Mouse (Mus musculus) Patski (cell line): ENCODE data around the gene Myo3b. TPM values are rescaled to one million over a fixed set of nuclear protein-coding genes. Genes with fewer than 3 reads are reported as not detected.

Source experiments
- ATAC-seq: fragments of 100-300 bp; one replicate; pipeline ENCODE4 v1.8.0; 2021
- CTCF ChIA-PET: fragments of 350-600 bp; sonication (Branson Sonifier 250); formaldehyde crosslinking; loops from one replicate; lab custom pipeline; 2022; ENCODE audit warnings: inconsistent platforms; lab: Charles Lee
- POLR2A ChIA-PET: fragments of 350-600 bp; sonication (Branson Sonifier 250); formaldehyde crosslinking; loops from one replicate; lab custom pipeline; 2022; ENCODE audit warnings: antibody characterized with exemption, inconsistent platforms; lab: Charles Lee
- DNase-seq: peaks from one replicate; pipeline ENCODE4 v3.0.0-alpha.2; 2011; ENCODE audit warnings: low read depth, low spot score
- H3K27me3 ChIP-seq: fragments of 371-371 bp; one replicate; pipeline ENCODE4 v1.5.1; 2021
- CTCF ChIP-seq: fragments of 100-300 bp; IDR thresholded peaks from one replicate; pipeline ENCODE4 v1.5.1; 2021
- in situ Hi-C: fragments of 300-500 bp; cut with MboI; formaldehyde crosslinking; loops from 3 replicates; pipeline ENCODE4 v1.11.1; 2018; ENCODE audit warnings: low pct_unique_long_range_greater_than_20kb, mixed read lengths
- polyA plus RNA-seq: library from polyadenylated mRNA; unstranded; gene quantifications from one replicate; pipeline ENCODE4 v1.2.3, GENCODE M21; 2021

Myo3b gene
- polyA plus RNA-seq, 1 experiment from 2014 or later, result 0.18 TPM

DNA sequence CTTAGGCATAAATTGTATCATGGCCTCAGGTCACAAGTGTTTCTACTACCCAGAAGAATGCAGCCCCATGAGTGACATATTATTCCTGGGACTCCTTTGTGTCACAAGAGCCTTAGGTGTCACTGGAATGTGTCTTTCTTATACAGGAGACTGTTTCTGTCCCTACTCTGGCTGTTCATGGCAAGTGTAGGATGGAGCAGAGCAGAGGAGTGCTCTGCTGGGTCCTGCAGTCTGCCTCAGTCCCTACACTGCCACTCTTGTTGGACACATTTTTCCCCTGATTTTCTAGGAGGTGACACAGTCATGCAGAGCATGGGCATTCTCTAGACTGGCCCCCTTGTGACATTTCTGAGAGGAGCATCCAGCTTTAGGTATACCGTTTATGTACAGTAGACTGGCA is 350.2 kb downstream of the Myo3b start:
- ATAC-seq, result no peak
- no peak for DNase-seq
- TF ChIP-seq CTCF, result no peak
- no peaks in the 10 kb centered on the region for H3K27me3 ChIP-seq
- ChIA-PET CTCF (no interaction called here), POLR2A (no interaction called here)
- in situ Hi-C loops, result no loop called here

DNA sequence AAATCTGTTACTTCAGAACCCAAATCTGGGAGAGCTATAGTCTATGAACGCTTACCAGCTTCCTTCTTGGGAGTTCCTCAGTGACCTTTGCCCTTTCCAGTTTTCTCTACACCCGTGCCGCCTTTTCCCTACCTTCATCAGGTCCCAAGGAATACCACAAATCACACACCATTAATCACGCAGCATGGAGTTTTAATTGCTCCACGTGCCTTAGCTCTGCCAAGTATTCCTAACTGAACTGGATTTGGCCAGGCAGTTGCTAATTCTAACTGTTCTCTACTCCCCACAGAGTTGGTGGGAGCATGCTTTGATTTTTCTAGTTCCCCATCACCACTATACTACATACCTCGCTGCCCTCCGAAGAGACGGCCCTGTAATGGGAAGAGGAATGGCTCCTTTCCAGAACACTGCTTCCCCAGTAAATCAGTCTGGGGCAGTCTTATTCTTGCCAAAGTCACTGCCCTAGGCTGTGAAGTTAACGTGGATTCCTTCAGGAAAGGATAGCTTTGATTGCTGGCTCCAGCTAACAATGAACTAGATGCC is 358.9 kb downstream of the Myo3b start:
- H3K27me3 ChIP-seq, result no peaks in the 10 kb centered on the region
- no peak for TF ChIP-seq CTCF
- ChIA-PET CTCF (no interaction called here), POLR2A (no interaction called here)
- peak; percentile 70 for DNase-seq
- in situ Hi-C loops, result no loop called here
- ATAC-seq, result peak; percentile 31

DNA sequence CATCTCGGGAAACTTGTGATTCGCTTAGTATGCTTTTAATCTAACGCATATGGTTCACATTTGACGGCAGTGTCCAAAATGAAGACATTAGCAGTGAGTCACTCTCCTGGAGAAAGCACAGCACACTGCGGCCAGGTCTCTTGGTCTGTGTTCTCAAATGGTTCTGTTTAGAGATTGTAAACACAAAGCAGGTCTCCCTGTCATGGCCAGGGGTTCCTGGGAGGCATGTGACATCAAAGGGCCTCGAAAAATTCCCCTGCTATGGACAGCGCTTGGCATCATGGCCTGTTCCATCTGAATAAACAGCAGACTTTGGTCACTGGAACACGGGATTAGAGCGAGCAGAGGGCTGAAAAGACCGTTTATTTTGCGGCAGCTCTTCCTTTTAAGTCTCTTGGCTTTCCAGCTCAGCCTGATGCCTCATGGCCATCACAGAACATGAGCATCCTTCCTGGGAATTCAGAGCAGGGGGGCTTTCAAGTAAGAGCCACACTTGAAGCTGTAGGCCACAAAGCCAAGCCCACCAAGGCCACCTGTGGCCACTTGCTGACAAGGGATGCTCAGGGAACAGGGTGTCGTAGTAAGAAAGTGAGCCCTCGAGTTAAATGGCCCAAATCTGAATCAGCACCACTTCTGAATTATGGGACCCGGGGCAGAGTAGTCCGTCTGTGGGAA is 360.7 kb downstream of the Myo3b start:
- TF ChIP-seq CTCF, result no peak
- H3K27me3 ChIP-seq, result no peaks in the 10 kb centered on the region
- in situ Hi-C loops, result no loop called here
- no peak for ATAC-seq
- DNase-seq, result no peak
- ChIA-PET CTCF (no interaction called here), POLR2A (no interaction called here)

DNA sequence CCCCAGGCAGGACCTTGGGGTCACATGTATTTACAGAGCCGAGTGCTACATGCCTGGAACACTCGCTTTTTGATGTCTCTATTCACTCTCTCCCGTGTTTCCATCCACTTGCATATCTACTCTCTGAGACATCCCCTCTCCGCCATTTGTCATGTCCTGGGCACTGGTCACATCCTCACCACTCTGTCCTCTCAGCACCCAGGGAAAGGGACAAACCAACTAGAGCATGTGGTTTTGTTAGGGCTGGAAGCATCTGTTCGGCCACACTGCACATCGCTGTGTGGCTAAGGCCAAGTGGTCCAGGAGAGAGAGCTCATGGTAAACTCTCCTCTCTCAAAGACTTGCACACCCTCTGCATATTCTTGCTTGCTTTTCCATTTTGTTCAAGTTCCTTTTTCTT is 361.4 kb downstream of the Myo3b start:
- H3K27me3 ChIP-seq, result no peaks in the 10 kb centered on the region
- in situ Hi-C loops, result no loop called here
- TF ChIP-seq CTCF, result no peak
- ChIA-PET CTCF (no interaction called here), POLR2A (no interaction called here)
- ATAC-seq (no peak), DNase-seq (no peak)

DNA sequence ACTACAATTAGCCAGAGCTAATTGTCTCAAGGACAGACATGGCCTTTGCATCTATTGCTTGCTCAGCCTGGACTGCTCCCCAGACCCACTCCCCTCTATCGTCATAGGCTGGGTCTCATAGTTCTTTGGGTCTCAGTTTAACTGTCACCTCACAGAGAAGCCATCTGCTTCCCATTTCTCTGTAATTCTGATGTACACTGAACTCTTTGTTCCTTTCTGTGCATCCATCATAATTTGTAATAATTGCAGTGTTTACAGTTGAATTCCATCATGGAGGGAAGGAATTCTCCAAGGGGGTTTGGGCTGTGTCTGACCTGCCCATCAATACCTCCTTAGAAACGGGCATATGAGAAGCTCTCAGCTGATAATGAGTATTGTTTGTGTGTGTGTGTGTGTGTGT is 365.4 kb downstream of the Myo3b start:
- no peak for DNase-seq
- no peaks in the 10 kb centered on the region for H3K27me3 ChIP-seq
- ChIA-PET POLR2A (interaction anchor here (0.6 kb wide), 1 partner anchor 216 kb away, joined by 3 read pairs; no protein-coding TSS in a partner anchor), CTCF (interaction anchor here (0.9 kb wide), 1 partner anchor 17 kb away, joined by 4 read pairs; no protein-coding TSS in a partner anchor)
- in situ Hi-C loops, result no loop called here
- no peak for ATAC-seq
- TF ChIP-seq CTCF, result no peak

DNA sequence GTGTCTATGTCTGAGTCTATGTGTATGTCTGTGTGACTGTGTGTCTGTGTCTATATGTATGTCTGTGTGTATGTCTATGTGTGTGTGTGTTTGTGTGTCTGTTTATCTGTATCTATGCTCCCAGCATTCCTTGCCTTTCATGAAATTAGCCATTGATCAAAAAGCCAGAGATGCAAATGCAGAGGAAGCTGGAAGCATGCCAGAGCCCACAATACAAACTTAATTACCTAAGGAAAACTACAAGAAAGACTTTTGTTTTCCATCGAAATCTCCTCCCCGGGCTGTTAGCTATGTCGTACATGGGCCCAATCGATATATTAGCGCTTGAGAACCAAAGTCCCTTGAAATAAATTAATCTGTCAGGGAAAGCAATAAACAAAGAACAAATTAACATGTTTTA is 367.9 kb downstream of the Myo3b start:
- CTCF ChIA-PET, result interaction anchor here (2.9 kb wide), 1 partner anchor 11 kb away, joined by 10 read pairs; no protein-coding TSS in a partner anchor
- in situ Hi-C loops, result no loop called here
- POLR2A ChIA-PET, result interaction anchor here (0.8 kb wide), 1 partner anchor 145 kb away, joined by 3 read pairs; no protein-coding TSS in a partner anchor
- ATAC-seq (no peak), DNase-seq (no peak)
- no peak for TF ChIP-seq CTCF
- H3K27me3 ChIP-seq, result no peaks in the 10 kb centered on the region

DNA sequence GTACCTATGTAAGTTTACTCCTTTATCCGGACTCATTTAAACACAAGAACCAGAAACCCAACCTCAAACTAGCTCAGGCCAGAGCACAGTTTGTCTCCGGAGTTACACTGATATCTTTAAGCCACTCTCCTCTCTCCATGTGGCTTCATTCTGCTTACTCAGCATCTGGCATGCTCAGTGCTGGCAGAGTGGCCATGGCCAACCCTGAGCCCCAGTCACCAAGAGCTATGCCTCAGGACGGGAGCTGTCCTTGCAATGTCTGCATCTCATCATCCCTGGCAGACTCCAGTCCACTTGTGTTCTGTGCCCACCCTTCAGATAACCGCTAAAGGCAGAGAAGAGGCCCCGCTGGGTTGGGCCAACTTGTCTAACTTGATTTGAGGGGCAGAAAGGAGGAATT is 368.8 kb downstream of the Myo3b start:
- in situ Hi-C loops, result no loop called here
- CTCF ChIA-PET, result interaction anchor here (2.9 kb wide), 1 partner anchor 10 kb away, joined by 10 read pairs; no protein-coding TSS in a partner anchor

DNA sequence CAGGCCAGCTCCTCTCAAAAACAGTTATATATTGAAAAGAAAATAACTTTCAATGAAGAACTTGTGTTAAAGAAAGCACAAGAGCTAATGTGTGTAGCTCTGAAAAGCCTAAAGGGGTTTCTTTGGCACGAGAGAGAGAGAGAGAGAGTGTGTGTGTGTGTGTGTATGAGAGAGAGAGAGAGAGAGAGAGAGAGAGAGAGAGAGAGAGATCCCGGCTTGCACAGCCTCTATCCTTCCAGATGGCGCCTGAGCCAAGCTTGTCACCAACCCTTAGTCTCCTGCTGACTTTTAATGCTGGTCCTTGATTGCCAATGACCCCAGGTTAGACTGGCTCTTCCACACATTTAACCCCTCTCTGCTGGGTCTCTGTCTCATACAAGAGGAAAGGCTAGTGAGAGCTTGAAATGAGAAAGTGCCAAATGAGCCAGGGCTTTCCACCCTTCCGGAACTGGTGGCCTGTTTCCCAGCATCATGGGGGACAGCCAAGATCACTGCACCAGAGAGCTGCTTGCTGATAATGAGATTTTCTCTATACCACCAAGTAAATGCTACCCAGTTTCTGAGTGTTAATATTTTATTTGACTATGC is 371.5 kb downstream of the Myo3b start:
- ATAC-seq (no peak), DNase-seq (no peak)
- CTCF ChIA-PET, result no interaction called here
- POLR2A ChIA-PET, result interaction anchor here (0.6 to 0.7 kb wide), 3 partner anchors 73 to 329 kb away, joined by 3 read pairs; no protein-coding TSS in a partner anchor
- no peaks in the 10 kb centered on the region for H3K27me3 ChIP-seq
- in situ Hi-C loops, result no loop called here
- no peak for TF ChIP-seq CTCF

More for the DNA sequence above, 368.8 kb downstream of the Myo3b start:
- ATAC-seq (no peak), DNase-seq (no peak)
- POLR2A ChIA-PET, result no interaction called here
- TF ChIP-seq CTCF, result no peak
- H3K27me3 ChIP-seq, result no peaks in the 10 kb centered on the region

DNA sequence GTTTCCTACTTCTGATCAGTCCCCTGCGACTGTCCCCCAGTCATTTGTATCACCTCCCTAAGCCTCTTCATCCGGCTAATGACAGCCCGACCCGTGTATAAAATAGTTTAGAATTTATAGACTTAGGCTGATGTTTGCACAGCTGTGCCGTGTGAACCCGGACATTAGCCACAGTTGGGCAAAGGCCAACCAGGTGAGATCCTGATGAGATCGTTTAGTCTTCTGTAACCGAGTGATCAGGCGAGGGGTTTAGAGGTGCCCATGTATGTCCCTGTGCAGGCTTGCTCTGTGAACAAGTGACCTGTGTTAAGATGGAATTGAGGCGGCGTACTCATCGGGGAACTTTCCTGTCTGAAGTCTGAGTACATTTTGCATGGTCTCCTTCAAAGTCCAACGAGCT is 373.4 kb downstream of the Myo3b start:
- no peak for TF ChIP-seq CTCF

DNA sequence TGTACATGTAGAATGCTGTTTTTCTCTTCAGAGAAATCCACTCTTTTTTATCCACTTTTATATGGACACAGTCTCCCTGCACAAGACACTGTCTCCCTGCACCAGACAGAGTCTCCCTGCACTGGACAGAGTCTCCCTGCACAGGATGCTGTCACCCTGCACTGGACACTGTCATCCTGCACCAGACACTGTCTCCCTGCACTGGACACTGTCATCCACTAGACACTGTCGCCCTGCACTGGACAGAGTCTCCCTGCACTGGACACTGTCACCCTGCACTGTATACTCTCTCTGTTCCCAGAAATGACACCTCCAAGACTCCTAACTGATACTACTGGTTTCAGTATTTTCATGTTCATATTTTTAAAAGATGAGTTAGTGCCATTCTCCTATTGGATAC is 375.5 kb downstream of the Myo3b start:
- DNase-seq, result no peak

More for the DNA sequence above, 373.4 kb downstream of the Myo3b start:
- CTCF ChIA-PET, result interaction anchor here (1.1 to 1.3 kb wide), 2 partner anchors 10 to 31 kb away, joined by 3 read pairs; no protein-coding TSS in a partner anchor
- no peaks in the 10 kb centered on the region for H3K27me3 ChIP-seq
- POLR2A ChIA-PET, result no interaction called here
- DNase-seq (no peak), ATAC-seq (no peak)
- in situ Hi-C loops, result no loop called here

DNA sequence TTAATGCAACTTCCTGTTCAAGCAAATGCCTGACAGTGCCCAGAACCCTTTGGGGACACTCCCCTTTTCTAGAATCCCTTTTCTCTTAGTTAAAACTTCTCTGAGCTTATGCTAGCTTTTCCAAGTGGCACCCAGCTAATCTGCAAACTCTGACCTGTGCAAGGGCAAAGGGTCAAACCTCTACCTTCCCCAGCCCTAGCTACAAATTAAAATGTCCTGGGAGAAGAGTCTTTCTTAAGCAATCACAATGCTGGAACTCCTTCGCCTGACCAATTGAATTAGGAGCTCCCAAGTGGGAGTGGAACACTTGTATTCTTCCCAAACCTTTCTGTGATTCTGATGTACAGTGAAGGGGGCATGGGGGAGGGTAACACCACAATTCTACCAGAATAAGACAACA is 376.6 kb downstream of the Myo3b start:
- TF ChIP-seq CTCF, result no peak
- ATAC-seq (no peak), DNase-seq (no peak)
- POLR2A ChIA-PET, result interaction anchor here (0.6 to 0.7 kb wide), 3 partner anchors 28 to 332 kb away, joined by 3 to 11 read pairs (median 5); no protein-coding TSS in a partner anchor
- in situ Hi-C loops, result no loop called here
- CTCF ChIA-PET, result interaction anchor here (1.2 kb wide), 1 partner anchor 73 kb away, joined by 3 read pairs; no protein-coding TSS in a partner anchor
- no peaks in the 10 kb centered on the region for H3K27me3 ChIP-seq

More for the DNA sequence above, 375.5 kb downstream of the Myo3b start:
- ChIA-PET POLR2A (no interaction called here), CTCF (no interaction called here)
- TF ChIP-seq CTCF, result no peak
- in situ Hi-C loops, result no loop called here
- no peak for ATAC-seq
- no peaks in the 10 kb centered on the region for H3K27me3 ChIP-seq
